Mouse (Mus musculus): ENCODE measurements around the gene Tpp1. TPM values are rescaled to one million over a fixed set of nuclear protein-coding genes. Genes with fewer than 3 reads are reported as not detected.
"Not testable (repeated sequence)": the region's sequence is repeated elsewhere in the genome, so short reads cannot be mapped to it uniquely, and the experiment has no call there.

The Tpp1 gene
- polyA plus RNA-seq, 1 experiment from 2014 or later: 39.8 TPM

DNA sequence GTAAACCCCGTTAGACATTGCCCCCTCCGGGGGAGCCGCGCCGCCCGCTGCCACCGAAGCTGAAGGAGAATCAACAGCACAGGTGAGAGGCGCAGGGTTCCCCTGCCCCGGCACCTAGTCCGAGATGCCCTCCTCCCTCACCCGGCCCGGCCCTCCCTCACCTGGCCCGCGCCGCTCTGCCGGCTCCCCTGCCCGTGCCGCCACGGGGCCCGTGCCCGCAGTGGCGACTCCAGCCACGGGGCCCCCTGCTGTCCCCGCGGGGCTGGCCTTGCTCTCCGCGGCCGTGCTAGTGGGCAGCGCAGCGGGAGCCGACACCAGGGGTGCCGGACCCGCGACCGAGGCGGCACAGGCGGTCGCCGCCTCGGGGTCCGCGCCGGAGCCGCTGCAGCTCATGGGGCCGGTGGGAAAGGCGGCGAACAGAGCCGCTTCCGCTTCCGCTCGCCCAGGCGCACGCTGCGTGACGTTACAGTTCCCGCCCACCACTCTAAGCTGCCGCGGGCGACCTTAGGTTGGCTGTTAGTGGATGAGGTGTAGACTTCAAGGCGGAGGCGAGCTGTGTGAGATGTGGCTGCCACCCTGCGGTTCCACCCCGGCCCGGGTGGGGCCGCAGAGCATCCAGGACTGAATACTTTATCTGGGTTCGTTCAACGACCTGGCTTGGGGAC, 8.0 kb downstream of the Tpp1 start, which contains the start of gene Taf10:
Gene Taf10, minus strand, starts transcription at position 436 of the 665 bp plus-strand sequence.
- peaks cover 13% of the 10 kb centered on the region for H3K4me1 ChIP-seq
- no peaks in the 10 kb centered on the region for H3K27me3 ChIP-seq (ENCODE audit: low read depth, poor library complexity, severe bottlenecking)
- WGBS: under 1% methylated on average over 66 of the region's 67 CpGs
- no peaks in the 10 kb centered on the region for H3K9me3 ChIP-seq (replicated peaks)
- peak within 1 kb of the TSS; percentile 96 for H3K4me3 ChIP-seq
- peaks cover 65% of the 10 kb centered on the region for H3K36me3 ChIP-seq
- peak; percentile 93 for DNase-seq (ENCODE audit: low spot score)
- peak within 1 kb of the TSS; percentile 93 for H3K27ac ChIP-seq

- H3K4me1 ChIP-seq: peaks cover 20% of the 10 kb centered on the region
- DNase-seq (ENCODE audit: low spot score); H3K9me3 ChIP-seq (replicated peaks); H3K27me3 ChIP-seq (ENCODE audit: low read depth, poor library complexity, severe bottlenecking): not testable (repeated sequence)
- peak overlapping the region; percentile 96 for H3K4me3 ChIP-seq
- WGBS: 35% methylated on average over 20 of the region's 20 CpGs
- H3K27ac ChIP-seq: peak overlapping the region; percentile 93
- peaks cover 60% of the 10 kb centered on the region for H3K36me3 ChIP-seq
Observed at GRCm38 (mm10) chr7:105743246-105743925, 8.6 kb downstream of the Tpp1 start.

DNA sequence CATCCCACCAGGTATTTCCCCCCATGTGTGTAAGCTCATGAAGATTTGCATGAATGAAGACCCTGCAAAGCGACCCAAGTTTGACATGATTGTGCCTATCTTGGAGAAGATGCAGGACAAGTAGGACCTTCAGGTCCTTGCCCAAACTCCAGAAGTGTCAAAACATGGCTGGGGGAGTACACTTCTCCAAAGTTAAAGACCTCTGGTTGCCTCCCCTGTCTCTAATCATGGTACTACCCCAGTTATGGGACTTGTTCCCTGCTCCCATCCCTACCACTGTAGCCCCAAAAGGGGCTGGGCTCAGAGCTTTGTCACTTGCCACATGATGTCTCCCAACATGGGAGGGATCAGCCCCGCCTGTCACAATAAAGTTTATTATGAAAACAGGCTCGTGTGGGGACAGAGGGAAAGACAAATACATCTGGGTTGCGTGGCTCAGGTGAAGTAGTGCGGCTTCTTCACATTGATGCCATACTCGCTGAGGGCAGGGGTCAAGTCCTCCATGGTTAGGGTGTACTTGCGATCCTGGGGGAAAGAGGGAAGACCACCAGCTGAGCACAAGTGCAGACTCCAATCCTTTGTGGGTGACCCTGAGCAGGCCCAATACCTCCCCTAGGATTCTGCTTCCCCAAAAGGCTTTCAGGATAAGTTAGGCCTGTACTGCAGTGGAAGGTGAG, 9.4 kb downstream of the Tpp1 start:
- not testable (repeated sequence) for H3K9me3 ChIP-seq (replicated peaks); H3K27ac ChIP-seq; DNase-seq (ENCODE audit: low spot score); H3K27me3 ChIP-seq (ENCODE audit: low read depth, poor library complexity, severe bottlenecking)
- 89% methylated on average over 7 of the region's 7 CpGs for WGBS
- Histone ChIP-seq H3K36me3 (peaks cover 53% of the 10 kb centered on the region), H3K4me3 (peak overlapping the region; percentile 96), H3K4me1 (peaks cover 27% of the 10 kb centered on the region)

DNA sequence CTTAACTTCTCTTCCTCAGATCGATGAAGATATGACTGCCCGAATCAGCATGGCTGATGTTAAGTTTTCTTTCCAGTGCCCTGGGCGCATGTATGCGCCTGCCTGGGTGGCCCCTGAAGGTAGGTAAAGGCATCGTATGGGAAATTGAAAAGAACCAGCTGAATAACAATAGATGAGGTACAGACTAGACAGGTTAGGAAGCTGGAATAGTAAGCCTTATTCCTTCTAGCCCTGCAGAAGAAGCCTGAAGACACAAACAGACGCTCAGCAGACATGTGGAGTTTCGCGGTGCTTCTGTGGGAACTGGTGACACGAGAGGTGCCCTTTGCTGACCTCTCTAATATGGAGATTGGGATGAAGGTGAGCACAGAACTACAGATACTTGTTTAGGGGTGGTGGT, 10.1 kb downstream of the Tpp1 start:
- Histone ChIP-seq H3K27ac (no peak overlapping the region), H3K27me3 (ENCODE audit: low read depth, poor library complexity, severe bottlenecking) (no peaks in the 10 kb centered on the region), H3K36me3 (peaks cover 47% of the 10 kb centered on the region), H3K4me1 (peaks cover 34% of the 10 kb centered on the region), H3K9me3 (replicated peaks) (no peaks in the 10 kb centered on the region), H3K4me3 (no peak overlapping the region)
- DNase-seq (ENCODE audit: low spot score): no peak
- WGBS: 90% methylated on average over 9 of the region's 9 CpGs

DNA sequence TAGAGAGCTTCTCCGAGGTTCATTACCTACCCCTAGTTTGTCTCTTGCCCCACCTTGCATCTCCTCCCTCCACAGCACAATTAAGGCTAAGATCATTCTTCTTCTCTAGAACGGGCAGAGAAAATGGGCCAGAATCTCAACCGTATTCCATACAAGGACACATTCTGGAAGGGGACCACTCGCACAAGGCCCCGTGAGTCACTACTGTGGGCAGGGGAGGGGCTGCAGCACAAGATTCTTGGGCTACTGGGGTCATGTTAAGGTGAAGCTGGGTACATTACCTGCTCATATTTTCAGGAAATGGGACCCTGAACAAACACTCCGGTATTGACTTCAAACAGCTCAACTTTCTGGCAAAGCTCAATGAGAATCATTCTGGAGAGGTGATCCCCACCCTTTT, 11.2 kb downstream of the Tpp1 start:
- Histone ChIP-seq H3K4me1 (peaks cover 34% of the 10 kb centered on the region), H3K9me3 (replicated peaks) (no peaks in the 10 kb centered on the region), H3K36me3 (peaks cover 37% of the 10 kb centered on the region), H3K27me3 (ENCODE audit: low read depth, poor library complexity, severe bottlenecking) (no peaks in the 10 kb centered on the region), H3K27ac (no peak overlapping the region), H3K4me3 (no peak overlapping the region)
- 94% methylated on average over 6 of the region's 6 CpGs for WGBS
- DNase-seq (ENCODE audit: low spot score): no peak

DNA sequence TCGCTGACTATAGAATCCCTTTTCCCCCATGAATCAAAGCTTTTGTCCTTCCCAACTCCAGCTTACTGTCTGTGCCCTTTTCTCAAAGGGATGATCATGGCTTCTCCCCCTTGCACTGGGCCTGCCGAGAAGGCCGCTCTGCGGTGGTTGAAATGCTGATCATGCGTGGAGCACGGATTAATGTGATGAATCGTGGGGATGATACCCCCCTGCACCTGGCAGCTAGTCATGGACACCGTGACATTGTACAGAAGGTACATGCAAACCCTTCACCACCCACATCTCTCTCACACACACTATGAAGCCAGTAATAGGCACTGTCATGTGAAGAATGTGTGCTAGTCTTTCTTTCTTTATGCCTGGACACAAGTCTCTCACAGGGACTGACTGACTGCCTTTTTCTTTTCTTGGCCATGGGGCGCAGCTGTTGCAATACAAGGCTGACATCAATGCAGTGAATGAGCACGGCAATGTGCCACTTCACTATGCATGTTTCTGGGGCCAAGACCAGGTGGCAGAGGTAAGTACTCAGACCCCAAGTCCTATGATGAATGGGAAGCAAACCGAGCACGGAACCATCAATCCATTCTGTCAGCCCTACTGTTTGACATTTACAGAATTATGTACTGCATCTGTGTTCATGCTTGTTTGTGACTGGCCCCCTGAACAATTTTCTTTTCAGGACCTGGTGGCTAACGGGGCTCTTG, 11.8 kb downstream of the Tpp1 start:
- WGBS: 94% methylated on average over 13 of the region's 13 CpGs
- H3K36me3 ChIP-seq: peaks cover 37% of the 10 kb centered on the region
- H3K9me3 ChIP-seq (replicated peaks): no peaks in the 10 kb centered on the region
- peaks cover 38% of the 10 kb centered on the region for H3K4me1 ChIP-seq
- H3K27ac ChIP-seq: no peak overlapping the region
- no peak for DNase-seq (ENCODE audit: low spot score)
- H3K27me3 ChIP-seq (ENCODE audit: low read depth, poor library complexity, severe bottlenecking): no peaks in the 10 kb centered on the region
- H3K4me3 ChIP-seq: no peak overlapping the region

- peaks cover 41% of the 10 kb centered on the region for H3K4me1 ChIP-seq
- WGBS: 25% methylated on average over 3 of the region's 3 CpGs
- H3K27ac ChIP-seq: peak overlapping the region; percentile 77
- peak; percentile 67 for DNase-seq (ENCODE audit: low spot score)
- no peaks in the 10 kb centered on the region for H3K9me3 ChIP-seq (replicated peaks)
- H3K27me3 ChIP-seq (ENCODE audit: low read depth, poor library complexity, severe bottlenecking): no peaks in the 10 kb centered on the region
- peaks cover 49% of the 10 kb centered on the region for H3K36me3 ChIP-seq
- peak overlapping the region; percentile 14 for H3K4me3 ChIP-seq
Observed at GRCm38 (mm10) chr7:105738948-105739347, 13.1 kb downstream of the Tpp1 start.

GRCm38 (mm10) chr7:105738286-105738685, 13.7 kb downstream of the Tpp1 start:
- WGBS: 84% methylated on average over 2 of the region's 2 CpGs
- Histone ChIP-seq H3K9me3 (replicated peaks) (no peaks in the 10 kb centered on the region), H3K27ac (peak overlapping the region; percentile 77), H3K36me3 (peaks cover 55% of the 10 kb centered on the region), H3K27me3 (ENCODE audit: low read depth, poor library complexity, severe bottlenecking) (no peaks in the 10 kb centered on the region), H3K4me1 (peaks cover 38% of the 10 kb centered on the region), H3K4me3 (peak overlapping the region; percentile 74; the same call in 1 of the 2 replicates)
- no peak for DNase-seq (ENCODE audit: low spot score)

DNA sequence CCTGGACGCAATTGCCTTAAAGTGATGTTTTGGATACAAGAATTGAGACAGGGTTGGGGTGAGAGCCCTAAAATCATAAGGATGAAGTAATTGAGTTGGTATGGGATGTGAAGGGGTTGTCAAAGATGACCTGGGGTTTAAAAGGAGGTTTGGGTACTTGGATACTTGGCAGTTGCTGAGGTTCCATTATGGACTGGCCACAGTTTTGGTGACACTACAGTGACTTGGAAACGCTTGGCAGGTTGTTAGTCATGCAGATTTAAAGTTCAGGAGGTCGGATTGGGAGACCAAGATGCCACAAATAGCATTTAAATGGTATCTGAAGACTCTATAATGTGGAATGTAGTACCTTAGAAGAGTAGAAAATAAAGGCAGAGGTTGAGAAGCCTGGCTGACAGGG, 14.4 kb downstream of the Tpp1 start:
- H3K27ac ChIP-seq: no peak overlapping the region
- peaks cover 33% of the 10 kb centered on the region for H3K4me1 ChIP-seq
- no peaks in the 10 kb centered on the region for H3K27me3 ChIP-seq (ENCODE audit: low read depth, poor library complexity, severe bottlenecking)
- WGBS: 32% methylated on average over 3 of the region's 3 CpGs
- no peak for DNase-seq (ENCODE audit: low spot score)
- peak overlapping the region; percentile 74 for H3K4me3 ChIP-seq
- H3K36me3 ChIP-seq: peaks cover 55% of the 10 kb centered on the region
- no peaks in the 10 kb centered on the region for H3K9me3 ChIP-seq (replicated peaks)

- DNase-seq (ENCODE audit: low spot score): peak; percentile 66
- Histone ChIP-seq H3K36me3 (peaks cover 55% of the 10 kb centered on the region), H3K4me3 (peak within 1 kb of the TSS; percentile 74), H3K4me1 (peaks cover 33% of the 10 kb centered on the region), H3K27me3 (ENCODE audit: low read depth, poor library complexity, severe bottlenecking) (no peaks in the 10 kb centered on the region), H3K9me3 (replicated peaks) (no peaks in the 10 kb centered on the region), H3K27ac (peak within 1 kb of the TSS; percentile 94)
- WGBS: under 1% methylated on average over 30 of the region's 30 CpGs
Observed at GRCm38 (mm10) chr7:105736911-105737521, 15.0 kb downstream of the Tpp1 start, which contains the start of gene Rrp8. Gene Rrp8, minus strand, starts transcription at chr7:105737385.

GRCm38 (mm10) chr7:105736264-105736901, 15.7 kb downstream of the Tpp1 start, which contains the start of gene Ilk:
Gene Ilk, plus strand, starts transcription at chr7:105736592.
- H3K9me3 ChIP-seq (replicated peaks): no peaks in the 10 kb centered on the region
- H3K36me3 ChIP-seq: peaks cover 55% of the 10 kb centered on the region
- peaks cover 33% of the 10 kb centered on the region for H3K4me1 ChIP-seq
- WGBS: under 1% methylated on average over 62 of the region's 62 CpGs
- peak within 1 kb of the TSS; percentile 94 for H3K27ac ChIP-seq
- H3K4me3 ChIP-seq: peak within 1 kb of the TSS; percentile 74
- no peaks in the 10 kb centered on the region for H3K27me3 ChIP-seq (ENCODE audit: low read depth, poor library complexity, severe bottlenecking)
- peak; percentile 90 for DNase-seq (ENCODE audit: low spot score)

GRCm38 (mm10) chr7:105735464-105735863, 16.6 kb downstream of the Tpp1 start:
- WGBS: 54% methylated on average over 4 of the region's 4 CpGs
- Histone ChIP-seq H3K4me3 (peak overlapping the region; percentile 74), H3K4me1 (peaks cover 33% of the 10 kb centered on the region), H3K27ac (peak overlapping the region; percentile 94), H3K36me3 (peaks cover 55% of the 10 kb centered on the region)
- not testable (repeated sequence) for DNase-seq (ENCODE audit: low spot score); H3K27me3 ChIP-seq (ENCODE audit: low read depth, poor library complexity, severe bottlenecking); H3K9me3 ChIP-seq (replicated peaks)
